Mouse (Mus musculus) liver, embryonic 14.5 days (tissue): ENCODE data around the gene Tmem165. TPM values are rescaled to one million over a fixed set of nuclear protein-coding genes. Genes with fewer than 3 reads are reported as not detected.

Experiments
- ATAC-seq: fragments of 200-750 bp; cut with Nextera tagmentation; 2 replicates; pipeline ENCODE4 v1.8.0; 2017; ENCODE audit warnings: moderate number of reproducible peaks, mild to moderate bottlenecking, moderate library complexity; ENCODE audit not compliant: insufficient read depth
- DNase-seq, 3 experiments: peaks; one replicate each; pipeline ENCODE4 v3.0.0-alpha.2; 2012 to 2013; ENCODE audit warnings: low read depth in 3 of 3, low spot score in 3 of 3
- H3K27ac ChIP-seq: fragments of 300-500 bp; sonication (generic); 2 replicates; pipeline ENCODE4 v1.5.1; 2014; ENCODE audit warnings: moderate library complexity, mild to moderate bottlenecking, control low read depth, inconsistent platforms
- H3K27me3 ChIP-seq: fragments of 300-500 bp; sonication (generic); 2 replicates; pipeline ENCODE4 v1.6.1; 2014; ENCODE audit warnings: mild to moderate bottlenecking, low read length, moderate library complexity; ENCODE audit not compliant: control insufficient read depth, insufficient read depth
- H3K36me3 ChIP-seq: fragments of 300-500 bp; sonication (generic); replicated peaks from 2 replicates; pipeline ENCODE4 v1.6.1; 2014; ENCODE audit warnings: low read depth; ENCODE audit not compliant: control insufficient read depth, insufficient read depth
- H3K4me1 ChIP-seq, 2 experiments: fragments of 200-500 bp in 1 of 2; fragments of 300-500 bp in 1 of 2; sonication (generic) in 1 of 2; replicated peaks; 2 replicates each; pipeline ENCODE4 v1.6.1; 2012 to 2014; ENCODE audit warnings: antibody characterized with exemption in 1 of 2, inconsistent platforms in 1 of 2, low read length in 1 of 2; ENCODE audit not compliant: control insufficient read depth in 2 of 2, insufficient read depth in 2 of 2
- H3K4me2 ChIP-seq: fragments of 300-500 bp; sonication (generic); 2 replicates; pipeline ENCODE4 v1.6.1; 2014; ENCODE audit warnings: low read depth, mild to moderate bottlenecking, control low read depth, moderate library complexity
- H3K4me3 ChIP-seq, 2 experiments: fragments of 200-500 bp in 1 of 2; fragments of 300-500 bp in 1 of 2; sonication (generic) in 1 of 2; 2 replicates each; pipeline ENCODE4 v1.5.1; 2012 to 2014; ENCODE audit warnings: low read depth in 2 of 2, low read length in 2 of 2, mild to moderate bottlenecking in 2 of 2, control low read depth in 1 of 2, inconsistent platforms in 1 of 2, moderate library complexity in 1 of 2; ENCODE audit not compliant: insufficient read depth in 1 of 2
- H3K9ac ChIP-seq: fragments of 300-500 bp; sonication (generic); replicated peaks from 2 replicates; pipeline ENCODE4 v1.6.1; 2014; ENCODE audit warnings: mild to moderate bottlenecking, control low read depth, moderate library complexity
- H3K9me3 ChIP-seq: fragments of 300-500 bp; sonication (generic); 2 replicates; pipeline ENCODE4 v1.6.1; 2016; ENCODE audit warnings: low read length, mixed read lengths; ENCODE audit not compliant: control insufficient read depth
- CTCF ChIP-seq: IDR thresholded peaks from 2 replicates; pipeline ENCODE4 v1.5.1; 2016; ENCODE audit warnings: antibody characterized with exemption, low read depth, control low read depth
- EP300 ChIP-seq: IDR thresholded peaks from 2 replicates; pipeline ENCODE4 v1.6.1; 2016; ENCODE audit warnings: antibody characterized with exemption, low read depth
- WGBS: fragments of 180-500 bp; shearing (Covaris S2); extraction: QIAGEN DNeasy Blood & Tissue Kit; methylation state at CpG from one replicate; pipeline ENCODE4 v1.1.7; 2014; ENCODE audit not compliant: insufficient replicate concordance; 5-methylcytosine and 5-hydroxymethylcytosine counted together
- polyA plus RNA-seq, 2 experiments: library from polyadenylated mRNA; depleted of rRNA in 1 of 2; stranded (reverse) in 1 of 2; unstranded in 1 of 2; fragments of >200 nt; fragmentation: Nextera tagmentation in 1 of 2; extraction: Ambion mirVana in 1 of 2; gene quantifications; 2 replicates each; pipeline versions ENCODE4 v1.2.1 to v1.2.3; 2012 to 2014

Tmem165 gene
- polyA plus RNA-seq, 2 experiments: 23.8 to 34.5 TPM

- no peaks in the 10 kb centered on the region for H3K27me3 ChIP-seq
- ATAC-seq (no peak), DNase-seq (no peak)
- no peak overlapping the region for H3K27ac ChIP-seq
- no peaks in the 10 kb centered on the region for H3K36me3 ChIP-seq
- TF ChIP-seq CTCF (no peak), EP300 (no peak)
- H3K4me2 ChIP-seq: no peak overlapping the region
- H3K4me1 ChIP-seq: no peaks in the 10 kb centered on the region
- H3K4me3 ChIP-seq: no peak overlapping the region
- H3K9me3 ChIP-seq: no peaks in the 10 kb centered on the region
- WGBS: 66% methylated on average over 3 of the region's 3 CpGs
- no peak overlapping the region for H3K9ac ChIP-seq
Measured at GRCm38 (mm10) chr5:76245419-76245818, 61.7 kb downstream of the Tmem165 start.

DNA sequence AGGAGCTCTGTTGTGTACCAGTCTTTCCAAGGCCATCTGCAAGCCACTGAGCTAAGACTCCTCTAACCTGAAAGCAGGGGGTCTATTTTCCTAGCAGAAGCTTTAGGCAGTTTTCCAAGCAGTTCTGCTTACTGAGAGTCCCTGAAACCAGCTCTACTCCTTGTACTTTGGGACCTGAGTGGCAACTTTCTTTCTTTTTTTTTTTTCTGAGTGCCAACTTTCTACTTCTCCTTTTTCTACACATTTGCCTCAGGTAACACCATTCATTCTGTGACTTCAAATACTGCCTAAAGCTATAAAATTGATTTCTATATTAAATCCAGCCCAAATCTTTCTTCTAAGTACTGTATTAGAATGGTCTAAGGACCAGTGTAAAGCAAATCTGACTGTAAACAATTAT, 62.9 kb downstream of the Tmem165 start:
- no peaks in the 10 kb centered on the region for H3K27me3 ChIP-seq
- no peak overlapping the region for H3K4me3 ChIP-seq
- DNase-seq: no peak
- no peak overlapping the region for H3K9ac ChIP-seq
- no peak overlapping the region for H3K4me2 ChIP-seq
- H3K36me3 ChIP-seq: no peaks in the 10 kb centered on the region
- H3K4me1 ChIP-seq: no peaks in the 10 kb centered on the region
- H3K27ac ChIP-seq: no peak overlapping the region
- no peak for ATAC-seq
- no peaks in the 10 kb centered on the region for H3K9me3 ChIP-seq
- no peak for TF ChIP-seq EP300
- no peak for TF ChIP-seq CTCF

DNA sequence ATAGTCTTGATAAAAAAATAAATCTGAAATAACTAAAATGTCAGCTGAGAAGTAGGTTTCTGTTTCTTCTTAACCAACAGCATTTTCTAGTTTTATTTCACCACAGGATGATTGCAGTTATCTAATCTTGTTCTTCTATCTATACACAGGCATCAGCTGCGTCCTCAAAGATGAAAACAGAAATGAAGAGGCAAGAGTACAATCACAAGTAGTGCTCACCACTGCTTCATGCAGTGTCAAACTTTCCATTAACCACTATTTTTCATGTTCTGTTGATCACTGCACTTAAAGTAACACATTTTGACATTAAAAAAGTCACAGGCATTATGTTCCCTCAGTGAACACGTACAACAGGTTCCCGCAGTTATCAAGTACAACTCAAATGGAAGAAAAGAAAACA, 67.3 kb downstream of the Tmem165 start:
- Histone ChIP-seq H3K4me2 (no peak overlapping the region), H3K9me3 (no peaks in the 10 kb centered on the region), H3K9ac (no peak overlapping the region), H3K4me1 (no peaks in the 10 kb centered on the region), H3K27me3 (no peaks in the 10 kb centered on the region), H3K36me3 (no peaks in the 10 kb centered on the region), H3K4me3 (no peak overlapping the region), H3K27ac (no peak overlapping the region)
- TF ChIP-seq EP300 (no peak), CTCF (no peak)
- 76% methylated on average over 3 of the region's 3 CpGs for WGBS
- DNase-seq (no peak), ATAC-seq (no peak)

Other genes with a start within 250 kb of the Tmem165 start
- gene Kdr, start 205.4 kb upstream of the Tmem165 start, polyA plus RNA-seq (2012; rRNA removed): 3.1 and 3.8 TPM in 2 replicates
- 5.2 and 5.7 TPM in 2 replicates for gene Kdr, start 205.4 kb upstream of the Tmem165 start, polyA plus RNA-seq (2014; fragmentation: Nextera tagmentation; extraction: Ambion mirVana)
- 8.8 and 9.0 TPM in 2 replicates for gene Srd5a3, start 43.6 kb upstream of the Tmem165 start, polyA plus RNA-seq (2012; rRNA removed)
- 12.1 and 14.3 TPM in 2 replicates for gene Srd5a3, start 43.6 kb upstream of the Tmem165 start, polyA plus RNA-seq (2014; fragmentation: Nextera tagmentation; extraction: Ambion mirVana)
- 1.2 and 1.6 TPM in 2 replicates for gene Clock, start 120.9 kb downstream of the Tmem165 start, polyA plus RNA-seq (2012; rRNA removed)
- 1.7 TPM in 2 replicates for gene Clock, start 120.9 kb downstream of the Tmem165 start, polyA plus RNA-seq (2014; fragmentation: Nextera tagmentation; extraction: Ambion mirVana)
- not detected in 2 replicates for gene Pdcl2, start 147.3 kb downstream of the Tmem165 start, polyA plus RNA-seq (2012; rRNA removed)
- gene Pdcl2, start 147.3 kb downstream of the Tmem165 start, polyA plus RNA-seq (2014; fragmentation: Nextera tagmentation; extraction: Ambion mirVana): not detected in 2 replicates
- gene Nmu, start 179.9 kb downstream of the Tmem165 start, polyA plus RNA-seq (2012; rRNA removed): not detected in 2 replicates
- not detected in 2 replicates for gene Nmu, start 179.9 kb downstream of the Tmem165 start, polyA plus RNA-seq (2014; fragmentation: Nextera tagmentation; extraction: Ambion mirVana)